Mouse (Mus musculus) neutrophil, adult 59 days (primary cell): ENCODE measurements around the gene Olfr453. TPM values are rescaled to one million over a fixed set of nuclear protein-coding genes. Genes with fewer than 3 reads are reported as not detected.

Experiments used
- total RNA-seq, 2 experiments: library from RNA; stranded (reverse); gene quantifications; 1 replicate in 1 of 2; 2 replicates in 1 of 2; pipeline ENCODE4 v1.2.4; 2023

The Olfr453 gene
- total RNA-seq = not detected

DNA sequence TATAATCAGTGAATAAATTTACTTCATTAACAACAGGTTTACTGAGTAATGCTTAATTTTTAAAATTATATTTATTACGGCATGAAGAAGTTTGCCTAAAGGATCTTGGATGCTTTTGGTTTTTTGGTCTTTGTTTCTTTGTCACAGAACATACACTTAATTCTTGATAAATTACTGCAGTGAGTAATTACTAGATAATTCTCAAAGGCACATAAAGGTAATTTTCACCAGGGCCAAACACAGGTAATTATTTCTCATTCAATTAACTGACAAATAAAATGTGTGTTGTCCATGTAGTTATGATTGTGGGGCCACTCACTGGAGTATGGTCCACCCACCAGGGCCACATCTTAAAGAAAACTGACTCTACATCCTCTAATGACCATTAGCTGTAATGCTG, at the start of gene Olfr453:
Gene Olfr453, plus strand, starts transcription at position 301 of the 400 bp plus-strand sequence.

DNA sequence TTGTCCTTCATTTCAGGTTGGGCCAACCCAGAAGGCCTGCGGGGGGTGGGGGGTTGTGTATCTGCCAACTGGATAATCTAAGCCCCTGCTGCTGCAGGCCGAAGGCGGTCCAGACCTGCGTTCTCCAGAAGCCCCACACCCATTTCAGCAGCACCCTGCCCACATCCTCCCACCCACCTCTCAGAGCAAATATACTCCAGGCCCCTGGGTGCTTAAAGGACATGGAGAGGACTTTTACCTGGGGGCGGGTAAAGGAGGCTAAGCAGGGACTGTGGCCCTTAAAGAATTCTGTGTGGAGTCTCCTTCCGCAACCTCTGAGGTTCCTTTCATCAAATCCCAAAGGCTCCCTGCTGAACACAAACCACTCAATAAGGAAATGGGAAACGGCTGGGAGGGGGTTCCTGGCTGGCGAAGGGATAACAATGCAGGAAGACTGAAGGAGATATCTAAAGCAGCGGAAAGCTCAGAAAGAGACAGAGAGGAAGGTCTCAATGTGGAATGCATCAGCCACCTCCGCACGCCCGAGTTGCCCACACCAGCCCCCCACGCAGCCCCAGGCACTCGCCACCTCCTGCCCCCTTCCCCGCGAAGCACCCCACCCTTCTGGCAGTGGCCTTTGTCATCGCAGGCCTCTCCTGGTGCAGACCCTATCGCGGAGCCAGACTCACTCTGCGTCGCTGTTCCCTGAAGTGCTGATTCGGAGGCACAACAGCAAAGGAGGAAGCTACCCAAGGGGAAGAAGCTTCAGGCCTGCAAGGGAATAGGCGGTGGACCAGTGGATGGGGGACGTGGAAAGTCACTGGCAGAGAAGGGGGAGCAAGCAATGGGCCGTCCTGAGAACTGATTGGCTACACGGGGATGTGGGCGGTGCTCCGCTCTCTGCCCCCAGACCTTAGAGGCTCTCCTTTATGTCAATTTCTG, 29.6 kb upstream of the Olfr453 start, which contains the start of gene Tcaf1:
Gene Tcaf1, minus strand, starts transcription at position 798 of the 921 bp plus-strand sequence.

GRCm38 (mm10) chr6:42756104-42756503, 16.9 kb downstream of the Olfr453 start, which contains the start of gene Olfr38:
TSS of gene Olfr38 (plus strand) at chr6:42756404.

GRCm38 (mm10) chr6:42784793-42785192, 45.6 kb downstream of the Olfr453 start, which contains the start of gene Olfr452:
TSS of gene Olfr452 (plus strand) at chr6:42785093.

Other genes starting within 250 kb of the Olfr453 start
- not detected for gene Olfr455, start 191.8 kb upstream of the Olfr453 start, total RNA-seq
- gene Tcaf3, start 141.7 kb upstream of the Olfr453 start, total RNA-seq = not detected
- not detected for gene Tcaf2, start 94.1 kb upstream of the Olfr453 start, total RNA-seq
- under 1 TPM in 1 of 2 experiments, not detected in 1; 0.18 TPM for gene Tcaf1, start 29.3 kb upstream of the Olfr453 start, total RNA-seq
- not detected for gene Olfr38, start 17.0 kb downstream of the Olfr453 start, total RNA-seq
- gene Olfr452, start 45.7 kb downstream of the Olfr453 start, total RNA-seq = not detected
- not detected for gene Olfr450, start 72.6 kb downstream of the Olfr453 start, total RNA-seq
- gene Olfr449, start 95.0 kb downstream of the Olfr453 start, total RNA-seq = not detected
- gene Olfr448, start 151.1 kb downstream of the Olfr453 start, total RNA-seq = not detected
- not detected for gene Olfr447, start 169.5 kb downstream of the Olfr453 start, total RNA-seq
- not detected for gene Olfr446, start 182.0 kb downstream of the Olfr453 start, total RNA-seq
- gene Olfr444, start 209.7 kb downstream of the Olfr453 start, total RNA-seq = not detected